Mouse (Mus musculus): ENCODE results near the gene Cacna1a. TPM values are rescaled to one million over a fixed set of nuclear protein-coding genes. Genes with fewer than 3 reads are reported as not detected.

Cacna1a gene
- total and polyA plus RNA-seq, 2 experiments from 2014 or later: 15.4 to 134 TPM

- Histone ChIP-seq H3K36me3 (ENCODE audit: insufficient read depth, low read length) (peaks cover 24% of the 10 kb centered on the region), H3K27me3 (ENCODE audit: insufficient read depth, low read length) (no peaks in the 10 kb centered on the region), H3K4me3 (ENCODE audit: low read depth, low read length) (no peak overlapping the region), H3K9me3 (ENCODE audit: low read length) (no peaks in the 10 kb centered on the region), H3K27ac (ENCODE audit: low read depth, low read length) (no peak overlapping the region), H3K4me2 (ENCODE audit: low read depth, low read length, poor library complexity, severe bottlenecking) (no peak overlapping the region), H3K9ac (replicated peaks; ENCODE audit: low read length, poor library complexity, severe bottlenecking) (no peak overlapping the region), H3K4me1 (ENCODE audit: insufficient read depth, low read length) (no peaks in the 10 kb centered on the region)
- DNase-seq (ENCODE audit: low spot score) (peak; percentile 60), ATAC-seq (ENCODE audit: low FRiP score) (no peak)
- peak; percentile 89 for TF ChIP-seq CTCF (IDR thresholded peaks at IDR 0.05)
- 25% methylated on average over 15 of the region's 15 CpGs for WGBS
These were observed 203.9 kb downstream of the Cacna1a start for GRCm38 (mm10) chr8:84592015-84592662.

DNA sequence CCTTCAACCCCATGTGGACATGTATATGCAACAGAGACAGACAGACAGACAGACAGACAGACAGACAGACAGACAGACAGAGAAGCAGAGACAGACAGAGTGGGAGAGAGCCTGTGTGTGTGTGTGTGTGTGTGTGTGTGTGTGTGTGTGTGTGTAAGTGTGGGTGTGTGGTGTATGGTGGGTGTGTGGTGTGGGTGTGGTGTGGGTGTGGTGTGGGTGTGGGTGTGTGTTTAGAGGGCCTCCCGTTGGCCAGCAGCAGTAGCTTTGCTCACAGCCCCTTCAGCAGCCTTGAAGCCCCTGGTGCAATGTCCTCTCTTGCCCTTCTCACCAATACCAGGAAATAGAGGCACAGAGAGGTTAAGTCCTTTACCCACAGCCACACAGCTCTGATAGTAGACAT lies 204.9 kb downstream of the Cacna1a start:
- ATAC-seq (ENCODE audit: low FRiP score) (no peak), DNase-seq (ENCODE audit: low spot score) (no peak)
- H3K27me3 ChIP-seq (ENCODE audit: insufficient read depth, low read length): no peaks in the 10 kb centered on the region
- no peak overlapping the region for H3K9ac ChIP-seq (replicated peaks; ENCODE audit: low read length, poor library complexity, severe bottlenecking)
- H3K4me3 ChIP-seq (ENCODE audit: low read depth, low read length): no peak overlapping the region
- H3K27ac ChIP-seq (ENCODE audit: low read depth, low read length): no peak overlapping the region
- H3K9me3 ChIP-seq (ENCODE audit: low read length): no peaks in the 10 kb centered on the region
- TF ChIP-seq CTCF (IDR thresholded peaks at IDR 0.05): no peak
- H3K36me3 ChIP-seq (ENCODE audit: insufficient read depth, low read length): peaks cover 18% of the 10 kb centered on the region
- H3K4me2 ChIP-seq (ENCODE audit: low read depth, low read length, poor library complexity, severe bottlenecking): no peak overlapping the region
- WGBS: 70% methylated on average over 1 of the region's 1 CpGs
- no peaks in the 10 kb centered on the region for H3K4me1 ChIP-seq (ENCODE audit: insufficient read depth, low read length)

DNA sequence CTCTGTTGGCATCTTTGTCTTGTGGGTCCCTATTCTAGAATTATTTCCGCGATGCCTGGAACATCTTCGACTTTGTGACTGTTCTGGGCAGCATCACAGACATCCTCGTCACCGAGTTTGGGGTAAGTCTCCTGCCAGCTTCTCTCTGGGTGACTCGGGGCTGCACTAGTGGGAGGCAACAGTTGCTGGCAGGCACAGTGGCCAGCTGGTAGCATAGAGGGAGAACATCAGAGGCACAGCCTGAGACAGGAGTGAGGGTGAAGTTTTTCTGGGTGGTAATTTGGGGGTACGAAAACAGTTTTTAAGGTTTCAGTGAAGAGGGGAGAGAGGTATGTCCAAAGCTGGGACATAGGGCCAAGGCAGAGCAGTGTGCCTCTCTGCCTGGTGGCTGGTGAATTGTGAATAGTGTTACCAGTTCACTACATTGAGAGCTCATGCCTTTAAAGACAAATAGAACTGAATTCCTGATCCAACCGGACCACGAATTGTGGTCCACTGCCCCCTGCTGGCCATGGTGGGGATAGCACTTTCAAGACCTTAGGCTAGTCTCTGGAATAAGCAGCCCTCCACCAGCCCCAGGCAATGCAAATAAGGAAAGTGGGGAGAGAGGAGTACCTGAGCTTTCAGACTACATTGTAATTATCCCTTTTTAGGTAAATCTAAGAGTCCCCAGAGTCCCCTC lies 206.0 kb downstream of the Cacna1a start:
- H3K9me3 ChIP-seq (ENCODE audit: low read length): no peaks in the 10 kb centered on the region
- H3K27ac ChIP-seq (ENCODE audit: low read depth, low read length): peak overlapping the region; percentile 62; the same call in 1 of the 2 replicates
- H3K4me3 ChIP-seq (ENCODE audit: low read depth, low read length): no peak overlapping the region
- no peak overlapping the region for H3K4me2 ChIP-seq (ENCODE audit: low read depth, low read length, poor library complexity, severe bottlenecking)
- peaks cover 11% of the 10 kb centered on the region for H3K36me3 ChIP-seq (ENCODE audit: insufficient read depth, low read length)
- TF ChIP-seq CTCF (IDR thresholded peaks at IDR 0.05): peak; percentile 95
- WGBS: 69% methylated on average over 9 of the region's 9 CpGs
- no peak overlapping the region for H3K9ac ChIP-seq (replicated peaks; ENCODE audit: low read length, poor library complexity, severe bottlenecking)
- H3K4me1 ChIP-seq (ENCODE audit: insufficient read depth, low read length): no peaks in the 10 kb centered on the region
- DNase-seq (ENCODE audit: low spot score): peak; percentile 82
- H3K27me3 ChIP-seq (ENCODE audit: insufficient read depth, low read length): no peaks in the 10 kb centered on the region
- 0 out of 2 replicates have a peak, but pooled peaks have one; percentile 25 for ATAC-seq (ENCODE audit: low FRiP score)

DNA sequence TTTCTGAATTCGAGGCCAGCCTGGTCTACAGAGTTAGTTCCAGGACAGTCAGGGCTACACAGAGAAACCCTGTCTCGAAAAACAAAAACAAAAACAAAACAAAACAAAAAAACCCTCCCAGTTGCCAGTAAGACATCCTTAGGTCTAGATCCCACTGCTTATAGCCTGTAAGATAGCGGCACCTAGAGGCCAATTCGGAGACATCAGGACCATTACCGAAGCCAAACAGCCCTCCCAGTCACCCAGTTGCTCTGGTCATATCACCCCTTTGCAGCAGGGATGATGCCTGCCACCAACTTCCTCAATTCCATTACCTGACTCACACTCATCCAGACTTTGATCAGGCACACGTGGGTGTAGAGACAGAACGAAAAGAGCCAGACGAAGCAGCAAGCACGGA lies 207.4 kb downstream of the Cacna1a start:
- TF ChIP-seq CTCF (IDR thresholded peaks at IDR 0.05): peak; percentile 80
- Histone ChIP-seq H3K27me3 (ENCODE audit: insufficient read depth, low read length) (no peaks in the 10 kb centered on the region), H3K9me3 (ENCODE audit: low read length) (no peaks in the 10 kb centered on the region), H3K4me2 (ENCODE audit: low read depth, low read length, poor library complexity, severe bottlenecking) (no peak overlapping the region), H3K27ac (ENCODE audit: low read depth, low read length) (no peak overlapping the region), H3K4me3 (ENCODE audit: low read depth, low read length) (no peak overlapping the region), H3K36me3 (ENCODE audit: insufficient read depth, low read length) (0 out of 2 replicates have a peak, but pooled peaks cover 5% of the 10 kb centered on the region), H3K9ac (replicated peaks; ENCODE audit: low read length, poor library complexity, severe bottlenecking) (no peak overlapping the region), H3K4me1 (ENCODE audit: insufficient read depth, low read length) (no peaks in the 10 kb centered on the region)
- DNase-seq (ENCODE audit: low spot score) (peak; percentile 73), ATAC-seq (ENCODE audit: low FRiP score) (no peak)
- 21% methylated on average over 9 of the region's 9 CpGs for WGBS

DNA sequence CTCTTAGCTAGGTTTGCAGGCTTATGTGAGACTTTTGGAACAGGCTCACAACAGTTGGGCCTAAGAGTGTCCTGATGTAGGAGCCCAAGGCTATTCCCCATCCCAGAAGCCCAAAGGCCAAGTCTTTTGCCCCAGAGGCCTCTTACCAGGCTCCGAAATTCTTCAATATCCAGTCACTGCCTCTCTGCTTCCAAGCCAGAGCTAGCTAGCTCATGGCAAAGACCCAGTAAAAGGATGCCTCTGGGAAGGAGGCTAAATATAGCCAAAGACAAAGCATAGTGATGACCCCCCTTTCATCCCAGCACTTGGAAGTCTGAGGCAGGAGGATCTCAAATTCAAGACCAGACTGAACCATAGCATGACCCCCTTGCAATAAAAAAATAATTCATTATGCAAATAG lies 211.2 kb downstream of the Cacna1a start:
- ATAC-seq (ENCODE audit: low FRiP score): no peak
- Histone ChIP-seq H3K4me1 (ENCODE audit: insufficient read depth, low read length) (no peaks in the 10 kb centered on the region), H3K4me3 (ENCODE audit: low read depth, low read length) (no peak overlapping the region), H3K4me2 (ENCODE audit: low read depth, low read length, poor library complexity, severe bottlenecking) (no peak overlapping the region), H3K27me3 (ENCODE audit: insufficient read depth, low read length) (no peaks in the 10 kb centered on the region), H3K36me3 (ENCODE audit: insufficient read depth, low read length) (0 out of 2 replicates have a peak, but pooled peaks cover 5% of the 10 kb centered on the region), H3K9me3 (ENCODE audit: low read length) (no peaks in the 10 kb centered on the region), H3K27ac (ENCODE audit: low read depth, low read length) (no peak overlapping the region), H3K9ac (replicated peaks; ENCODE audit: low read length, poor library complexity, severe bottlenecking) (no peak overlapping the region)
- 84% methylated on average over 1 of the region's 1 CpGs for WGBS
- TF ChIP-seq CTCF (IDR thresholded peaks at IDR 0.05): no peak
- DNase-seq (ENCODE audit: low spot score): no peak

- Histone ChIP-seq H3K36me3 (ENCODE audit: insufficient read depth, low read length) (0 out of 2 replicates have a peak, but pooled peaks cover 5% of the 10 kb centered on the region), H3K9ac (replicated peaks; ENCODE audit: low read length, poor library complexity, severe bottlenecking) (peak overlapping the region; percentile 34; the same call in 1 of the 2 replicates), H3K4me1 (ENCODE audit: insufficient read depth, low read length) (no peaks in the 10 kb centered on the region), H3K9me3 (ENCODE audit: low read length) (no peaks in the 10 kb centered on the region), H3K27ac (ENCODE audit: low read depth, low read length) (no peak overlapping the region), H3K27me3 (ENCODE audit: insufficient read depth, low read length) (no peaks in the 10 kb centered on the region), H3K4me2 (ENCODE audit: low read depth, low read length, poor library complexity, severe bottlenecking) (peak overlapping the region; percentile 36; the same call in 1 of the 2 replicates), H3K4me3 (ENCODE audit: low read depth, low read length) (no peak overlapping the region)
- DNase-seq (ENCODE audit: low spot score) (no peak), ATAC-seq (ENCODE audit: low FRiP score) (no peak)
- WGBS: 19% methylated on average over 25 of the region's 26 CpGs
- no peak for TF ChIP-seq CTCF (IDR thresholded peaks at IDR 0.05)
These were observed 212.2 kb downstream of the Cacna1a start for GRCm38 (mm10) chr8:84600311-84600907.
